Mouse (Mus musculus) forebrain, embryonic 13.5 days (tissue): ENCODE data around the gene Pcsk6. TPM values are rescaled to one million over a fixed set of nuclear protein-coding genes. Genes with fewer than 3 reads are reported as not detected.
"Not testable (repeated sequence)": the region's sequence is repeated elsewhere in the genome, so short reads cannot be mapped to it uniquely, and the experiment has no call there.

Experiments used
- ATAC-seq: fragments of 200-750 bp; cut with Nextera tagmentation; 2 replicates; pipeline ENCODE4 v1.8.0; 2017
- H3K27ac ChIP-seq: fragments of 300-500 bp; sonication (generic); 2 replicates; pipeline ENCODE4 v1.5.1; 2015; ENCODE audit warnings: inconsistent platforms, mild to moderate bottlenecking, moderate library complexity
- H3K27me3 ChIP-seq: fragments of 300-500 bp; sonication (generic); 2 replicates; pipeline ENCODE4 v1.6.1; 2015; ENCODE audit warnings: mild to moderate bottlenecking, inconsistent platforms
- H3K36me3 ChIP-seq: fragments of 300-500 bp; sonication (generic); 2 replicates; pipeline ENCODE4 v1.6.1; 2015; ENCODE audit warnings: mild to moderate bottlenecking, inconsistent platforms; ENCODE audit not compliant: poor library complexity, severe bottlenecking
- H3K4me1 ChIP-seq: fragments of 300-500 bp; sonication (generic); 2 replicates; pipeline ENCODE4 v1.6.1; 2015; ENCODE audit warnings: inconsistent platforms
- H3K4me2 ChIP-seq: fragments of 300-500 bp; sonication (generic); 2 replicates; pipeline ENCODE4 v1.6.1; 2015; ENCODE audit warnings: inconsistent platforms, mild to moderate bottlenecking, moderate library complexity
- H3K4me3 ChIP-seq: fragments of 300-500 bp; sonication (generic); 2 replicates; pipeline ENCODE4 v1.5.1; 2015; ENCODE audit warnings: mild to moderate bottlenecking, inconsistent platforms
- H3K9ac ChIP-seq: fragments of 300-500 bp; sonication (generic); 2 replicates; pipeline ENCODE4 v1.6.1; 2015; ENCODE audit warnings: mild to moderate bottlenecking, inconsistent platforms
- H3K9me3 ChIP-seq: fragments of 300-500 bp; sonication (generic); replicated peaks from 2 replicates; pipeline ENCODE4 v1.6.1; 2016; ENCODE audit warnings: inconsistent platforms
- WGBS: fragments of 180-500 bp; shearing (Covaris S2); methylation state at CpG from one replicate; pipeline ENCODE4 v1.1.7; 2015; 5-methylcytosine and 5-hydroxymethylcytosine counted together
- polyA plus RNA-seq: library from polyadenylated mRNA; unstranded; fragments of >200 nt; fragmentation: Nextera tagmentation; extraction: Ambion mirVana; gene quantifications from 2 replicates; pipeline ENCODE4 v1.2.1, GENCODE M21; 2015

Gene Pcsk6
- polyA plus RNA-seq, 1 experiment from 2014 or later, result 1.1 TPM

DNA sequence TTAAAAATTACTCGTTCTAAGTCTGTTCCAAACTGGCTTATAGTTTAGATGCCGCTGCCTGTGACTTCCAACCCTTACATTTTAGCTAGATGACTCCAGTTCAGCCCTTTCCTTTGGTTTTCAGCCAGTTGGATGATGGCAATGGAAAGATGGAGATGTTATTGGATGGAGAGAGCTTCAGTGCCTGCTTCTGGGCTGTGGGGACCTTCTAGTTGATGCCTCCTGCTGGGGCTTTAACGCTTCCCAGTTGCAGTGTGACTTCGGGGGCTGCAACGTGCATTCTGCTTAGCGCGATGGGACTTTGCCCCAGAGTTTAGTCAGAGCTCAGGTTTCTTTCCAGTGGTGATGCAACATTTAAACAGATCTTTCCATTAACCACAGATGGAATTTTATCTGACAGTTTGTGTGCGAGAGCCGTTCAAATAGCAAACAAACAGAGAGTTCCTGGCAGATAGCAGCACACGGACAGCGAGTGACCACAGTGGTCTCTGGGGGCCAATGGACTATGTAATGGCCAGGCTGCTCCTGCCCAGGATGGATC is 53.3 kb downstream of the Pcsk6 start:
- ATAC-seq, result no peak
- 86% methylated on average over 11 of the region's 11 CpGs for WGBS
- Histone ChIP-seq H3K4me2 (no peak overlapping the region), H3K9ac (no peak overlapping the region), H3K4me1 (0 out of 2 replicates have a peak, but pooled peaks cover 7% of the 10 kb centered on the region), H3K27me3 (no peaks in the 10 kb centered on the region), H3K4me3 (no peak overlapping the region), H3K9me3 (no peaks in the 10 kb centered on the region), H3K27ac (no peak overlapping the region), H3K36me3 (no peaks in the 10 kb centered on the region)

DNA sequence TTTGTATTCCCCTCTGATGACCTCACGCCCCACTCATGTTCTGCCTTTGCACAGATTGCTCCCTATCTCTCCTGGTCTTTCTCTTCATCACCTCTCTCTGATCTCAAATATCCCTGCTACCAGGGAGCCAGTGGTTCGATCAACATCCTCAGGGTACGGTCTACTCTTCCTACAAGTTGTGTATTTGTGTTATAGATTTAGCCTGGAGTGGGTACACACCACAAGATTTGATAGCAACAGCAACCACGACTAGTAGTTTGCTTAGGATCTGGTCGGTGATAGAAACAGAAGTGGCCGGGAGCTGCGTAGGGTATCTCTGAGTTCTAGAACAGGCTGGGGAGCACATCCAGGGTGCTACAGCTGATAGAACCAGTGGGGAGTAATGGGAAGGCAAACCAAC is 54.3 kb downstream of the Pcsk6 start:
- H3K4me2 ChIP-seq, result no peak overlapping the region
- H3K27me3 ChIP-seq, result no peaks in the 10 kb centered on the region
- H3K9me3 ChIP-seq, result no peaks in the 10 kb centered on the region
- no peak overlapping the region for H3K9ac ChIP-seq
- no peak overlapping the region for H3K27ac ChIP-seq
- ATAC-seq, result no peak
- WGBS, result 94% methylated on average over 7 of the region's 7 CpGs
- 0 out of 2 replicates have a peak, but pooled peaks cover 7% of the 10 kb centered on the region for H3K4me1 ChIP-seq
- H3K4me3 ChIP-seq, result no peak overlapping the region
- H3K36me3 ChIP-seq, result no peaks in the 10 kb centered on the region

GRCm38 (mm10) chr7:65916566-65916965 is 55.0 kb downstream of the Pcsk6 start:
- H3K36me3 ChIP-seq, result no peaks in the 10 kb centered on the region
- H3K4me3 ChIP-seq, result no peak overlapping the region
- no peak overlapping the region for H3K4me2 ChIP-seq
- ATAC-seq, result no peak
- H3K27ac ChIP-seq, result no peak overlapping the region
- no peaks in the 10 kb centered on the region for H3K27me3 ChIP-seq
- H3K4me1 ChIP-seq, result 0 out of 2 replicates have a peak, but pooled peaks cover 7% of the 10 kb centered on the region
- no peak overlapping the region for H3K9ac ChIP-seq
- no peaks in the 10 kb centered on the region for H3K9me3 ChIP-seq
- 83% methylated on average over 8 of the region's 8 CpGs for WGBS

DNA sequence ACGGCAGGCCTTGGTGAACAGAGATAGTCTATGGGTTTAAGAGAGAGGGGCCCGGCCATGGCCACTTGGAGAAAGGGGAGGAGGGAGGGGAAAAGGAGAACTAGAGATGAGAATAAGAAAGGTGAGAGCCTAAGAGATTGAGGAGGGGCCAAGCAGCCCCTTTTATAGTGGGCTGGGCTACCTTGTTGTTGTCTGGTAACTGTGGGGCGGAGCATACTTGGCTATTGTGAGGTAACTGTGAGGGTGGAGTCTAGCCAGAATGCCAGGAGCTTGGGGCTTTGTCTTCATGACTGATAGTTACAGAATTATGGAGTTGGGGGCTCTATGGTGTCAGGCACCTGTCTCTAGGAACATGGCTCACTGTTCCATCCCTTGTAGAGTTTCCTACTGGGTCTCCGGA is 56.9 kb downstream of the Pcsk6 start:
- no peak overlapping the region for H3K4me2 ChIP-seq
- 92% methylated on average over 4 of the region's 4 CpGs for WGBS

DNA sequence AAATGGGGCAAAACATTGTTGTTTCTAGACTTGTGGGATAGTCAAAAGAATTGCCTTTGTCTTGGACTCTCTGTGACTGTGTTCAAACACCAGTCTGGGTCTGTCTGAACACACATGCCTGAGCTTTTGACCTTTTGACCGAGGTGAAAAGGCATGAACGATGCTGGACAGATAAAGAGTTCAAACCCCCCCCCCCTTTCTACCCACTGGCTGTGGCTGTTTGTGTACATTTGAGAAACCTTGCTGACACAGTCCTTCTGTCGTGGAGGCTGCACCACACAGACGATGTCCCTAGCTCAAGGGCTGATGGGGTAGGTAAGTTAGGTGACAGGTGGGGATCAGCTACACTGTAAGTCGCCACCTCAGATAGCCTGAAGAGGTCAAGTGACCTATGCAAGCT is 67.9 kb downstream of the Pcsk6 start:
- no peaks in the 10 kb centered on the region for H3K9me3 ChIP-seq
- ATAC-seq, result no peak
- no peak overlapping the region for H3K9ac ChIP-seq
- H3K4me3 ChIP-seq, result no peak overlapping the region
- no peak overlapping the region for H3K4me2 ChIP-seq
- 57% methylated on average over 5 of the region's 5 CpGs for WGBS
- no peaks in the 10 kb centered on the region for H3K36me3 ChIP-seq
- H3K27me3 ChIP-seq, result no peaks in the 10 kb centered on the region
- no peaks in the 10 kb centered on the region for H3K4me1 ChIP-seq
- H3K27ac ChIP-seq, result no peak overlapping the region

More for the DNA sequence above, 56.9 kb downstream of the Pcsk6 start:
- Histone ChIP-seq H3K27me3 (no peaks in the 10 kb centered on the region), H3K4me1 (0 out of 2 replicates have a peak, but pooled peaks cover under 1% of the 10 kb centered on the region), H3K9ac (no peak overlapping the region), H3K36me3 (no peaks in the 10 kb centered on the region), H3K9me3 (peaks cover 8% of the 10 kb centered on the region), H3K4me3 (no peak overlapping the region), H3K27ac (no peak overlapping the region)
- ATAC-seq, result no peak

DNA sequence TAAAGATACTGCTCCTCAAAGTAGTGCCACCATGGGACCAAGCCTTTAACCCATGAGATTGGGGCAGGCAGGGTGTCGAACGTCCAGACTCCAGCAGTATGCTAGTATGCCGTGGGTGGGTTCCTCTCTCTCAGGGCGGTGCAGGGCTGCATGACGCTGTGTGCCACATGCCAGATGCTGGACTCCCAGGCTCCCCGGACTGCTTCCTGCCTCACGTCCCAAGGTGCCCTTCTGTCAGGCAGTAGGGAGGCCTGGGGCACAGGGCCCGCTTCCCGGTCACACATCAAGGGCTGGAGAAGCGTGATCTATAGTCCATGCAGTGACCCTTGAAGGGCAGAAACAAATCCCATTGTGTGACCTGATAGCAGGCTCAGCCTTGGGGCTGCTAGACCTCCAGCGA is 68.9 kb downstream of the Pcsk6 start:
- H3K27ac ChIP-seq, result no peak overlapping the region
- 68% methylated on average over 11 of the region's 11 CpGs for WGBS
- no peak overlapping the region for H3K4me2 ChIP-seq
- no peaks in the 10 kb centered on the region for H3K36me3 ChIP-seq
- no peaks in the 10 kb centered on the region for H3K4me1 ChIP-seq
- ATAC-seq, result no peak
- H3K27me3 ChIP-seq, result no peaks in the 10 kb centered on the region
- H3K9ac ChIP-seq, result no peak overlapping the region
- no peak overlapping the region for H3K4me3 ChIP-seq
- H3K9me3 ChIP-seq, result no peaks in the 10 kb centered on the region

DNA sequence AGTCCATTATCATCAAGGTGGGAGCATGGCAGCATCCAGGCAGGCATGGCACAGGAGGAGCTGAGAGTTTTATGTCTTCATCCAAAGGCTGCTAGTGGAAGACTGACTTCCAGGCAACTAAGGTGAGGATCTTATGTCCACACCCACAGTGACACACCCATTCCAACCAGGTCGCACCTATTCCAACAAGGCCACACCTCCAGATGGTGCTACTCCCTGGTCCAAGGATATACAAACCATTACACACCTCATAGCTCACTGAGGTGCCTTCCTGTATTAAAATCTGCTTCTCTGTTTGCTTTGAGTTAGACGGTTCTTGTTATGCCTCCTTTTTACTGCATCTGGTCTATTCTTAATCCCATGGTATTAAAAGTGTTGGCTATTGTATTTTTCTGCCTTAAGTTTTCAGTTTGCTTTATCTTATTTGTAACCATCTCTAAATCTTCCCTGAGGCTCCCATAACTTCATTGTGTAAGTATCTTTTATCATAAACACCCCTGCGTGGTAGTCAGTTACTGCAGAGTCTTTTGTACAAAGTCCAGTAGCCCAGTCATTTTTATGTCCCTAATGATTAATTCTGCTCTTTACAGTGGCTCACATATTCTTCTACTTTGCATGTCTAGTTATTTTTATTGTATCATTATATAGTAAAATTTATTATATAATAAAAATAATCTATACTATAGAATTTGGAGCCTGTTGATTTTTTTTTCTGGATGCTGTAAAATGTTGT is 72.9 kb downstream of the Pcsk6 start:
- not testable (repeated sequence) for H3K27me3 ChIP-seq, H3K4me3 ChIP-seq, H3K36me3 ChIP-seq, H3K9ac ChIP-seq, H3K27ac ChIP-seq, H3K9me3 ChIP-seq, H3K4me2 ChIP-seq, ATAC-seq, H3K4me1 ChIP-seq
- 75% methylated on average over 3 of the region's 3 CpGs for WGBS

DNA sequence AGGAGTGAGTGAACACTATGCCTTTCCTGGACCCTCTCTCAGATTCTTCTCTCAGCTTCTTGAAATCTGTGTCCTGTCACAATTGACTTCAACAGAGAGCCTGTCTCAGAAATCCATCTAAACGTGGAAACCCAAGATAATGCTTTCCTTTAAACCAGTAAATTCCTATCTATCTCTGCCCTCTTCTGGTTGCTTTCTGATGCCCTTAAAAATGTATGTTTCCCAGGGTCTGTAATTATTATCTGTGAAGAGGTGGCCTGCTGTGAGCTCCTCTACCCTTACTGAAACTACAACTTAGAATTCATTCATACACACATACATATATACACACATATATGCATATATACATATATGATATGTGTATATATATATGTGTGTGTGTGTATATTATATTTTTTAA is 73.7 kb downstream of the Pcsk6 start:
- Histone ChIP-seq H3K9ac (no peak overlapping the region), H3K9me3 (no peaks in the 10 kb centered on the region), H3K36me3 (no peaks in the 10 kb centered on the region), H3K27me3 (no peaks in the 10 kb centered on the region), H3K4me1 (no peaks in the 10 kb centered on the region), H3K4me2 (no peak overlapping the region), H3K4me3 (no peak overlapping the region), H3K27ac (no peak overlapping the region)
- ATAC-seq, result no peak
- WGBS, result 44% methylated on average over 1 of the region's 1 CpGs

GRCm38 (mm10) chr7:65940988-65941387 is 79.5 kb downstream of the Pcsk6 start:
- Histone ChIP-seq H3K4me1 (peaks cover 13% of the 10 kb centered on the region; the same call in 1 of the 2 replicates), H3K9ac (no peak overlapping the region), H3K4me3 (no peak overlapping the region), H3K27me3 (no peaks in the 10 kb centered on the region), H3K9me3 (no peaks in the 10 kb centered on the region), H3K27ac (no peak overlapping the region), H3K4me2 (no peak overlapping the region), H3K36me3 (no peaks in the 10 kb centered on the region)
- 78% methylated on average over 7 of the region's 7 CpGs for WGBS
- ATAC-seq, result no peak

DNA sequence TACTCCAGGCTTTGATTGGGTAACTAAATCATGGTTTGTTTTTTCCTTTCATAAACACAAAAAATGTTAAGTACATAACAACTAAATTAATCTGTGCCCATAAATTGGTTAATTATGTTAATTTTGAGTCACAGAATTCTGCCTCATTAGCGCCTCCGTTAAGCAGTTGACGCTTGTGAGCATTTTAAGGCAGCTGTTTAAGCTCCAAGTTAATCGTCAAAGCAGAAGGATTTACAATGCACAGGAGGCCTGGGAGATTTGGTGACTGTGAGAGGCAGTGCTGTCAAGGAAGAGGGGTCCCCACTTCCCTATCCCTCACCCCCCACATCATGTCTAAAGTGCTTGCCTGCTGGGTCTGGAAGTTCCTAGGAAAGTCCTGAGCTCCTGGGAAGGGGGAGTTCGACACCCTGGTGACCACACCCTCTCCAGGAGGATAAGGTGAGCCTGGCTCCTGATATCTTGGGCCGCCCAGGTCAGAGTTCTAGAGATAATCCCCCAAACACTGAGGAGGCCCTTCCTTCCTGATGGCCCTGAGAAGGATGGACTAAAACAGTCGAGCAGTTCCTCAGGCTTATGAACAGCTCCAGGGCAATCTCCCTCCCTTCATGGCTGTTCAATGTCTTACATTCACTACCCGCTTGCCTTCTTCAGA is 83.9 kb downstream of the Pcsk6 start:
- WGBS, result 45% methylated on average over 8 of the region's 8 CpGs
- Histone ChIP-seq H3K27ac (no peak overlapping the region), H3K4me2 (no peak overlapping the region), H3K9me3 (no peaks in the 10 kb centered on the region), H3K9ac (no peak overlapping the region), H3K27me3 (no peaks in the 10 kb centered on the region), H3K36me3 (no peaks in the 10 kb centered on the region), H3K4me1 (peaks cover 14% of the 10 kb centered on the region; the same call in 1 of the 2 replicates), H3K4me3 (no peak overlapping the region)
- ATAC-seq, result peak; percentile 83

DNA sequence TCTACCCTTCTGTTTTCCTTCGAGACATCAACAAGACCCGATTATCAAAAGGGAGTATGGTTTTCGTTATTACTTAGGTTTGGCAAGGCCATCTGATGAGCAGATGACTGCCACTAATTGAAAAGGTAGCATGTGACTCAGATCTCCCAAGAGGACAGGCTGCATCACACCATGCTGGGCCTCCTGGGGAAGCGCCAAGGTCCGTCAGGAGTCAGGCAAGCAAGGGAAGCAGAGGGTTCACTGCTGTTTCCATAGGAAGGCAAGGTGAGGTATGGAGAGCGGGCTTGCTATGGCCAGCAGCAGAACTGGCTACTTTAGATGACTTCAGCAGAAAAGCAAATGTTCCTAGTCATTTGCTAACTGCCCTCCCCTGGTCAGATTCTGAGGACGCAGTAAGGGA is 84.9 kb downstream of the Pcsk6 start:
- no peaks in the 10 kb centered on the region for H3K9me3 ChIP-seq
- no peaks in the 10 kb centered on the region for H3K36me3 ChIP-seq
- H3K4me2 ChIP-seq, result no peak overlapping the region
- H3K27me3 ChIP-seq, result no peaks in the 10 kb centered on the region
- WGBS, result 89% methylated on average over 7 of the region's 7 CpGs
- no peak for ATAC-seq
- H3K9ac ChIP-seq, result no peak overlapping the region
- peaks cover 14% of the 10 kb centered on the region; the same call in 1 of the 2 replicates for H3K4me1 ChIP-seq
- H3K27ac ChIP-seq, result no peak overlapping the region
- H3K4me3 ChIP-seq, result no peak overlapping the region

- no peak overlapping the region for H3K27ac ChIP-seq
- no peak overlapping the region for H3K4me3 ChIP-seq
- no peaks in the 10 kb centered on the region for H3K9me3 ChIP-seq
- H3K27me3 ChIP-seq, result no peaks in the 10 kb centered on the region
- H3K4me1 ChIP-seq, result peaks cover 14% of the 10 kb centered on the region; the same call in 1 of the 2 replicates
- no peak for ATAC-seq
- no peak overlapping the region for H3K4me2 ChIP-seq
- 93% methylated on average over 11 of the region's 11 CpGs for WGBS
- H3K9ac ChIP-seq, result no peak overlapping the region
- no peaks in the 10 kb centered on the region for H3K36me3 ChIP-seq
Observed at GRCm38 (mm10) chr7:65948891-65949290, 87.4 kb downstream of the Pcsk6 start.
